12 mouse cellular contexts compared by ENCODE assay signal in genomic region chr13:49191673-49192035, GRCm38 (mm10). TPM values are rescaled to one million over a fixed set of nuclear protein-coding genes. Genes with fewer than 3 reads are reported as not detected.
DNase-seq lines count a peak whose midpoint lies in the region; ATAC-seq lines count a peak whose summit lies in the region.
"Had no signal": no experiment of that assay in that cellular context is flagged by ENCODE, and none has a peak within 500 bp of the region (broad histone marks: within the 10 kb centered on the region; RNA-seq: fewer than 3 reads in every experiment).

No protein-coding gene starts in this region.

- peaks cover 3% of the 10 kb centered on the region; the same call in 1 of the 2 replicates for H3K36me3 ChIP-seq in heart, embryonic 11.5 days (ENCODE audit: control insufficient read depth, insufficient read depth, low read length)
- H3K36me3 ChIP-seq in midbrain, embryonic 10.5 days: 0 out of 2 replicates have a peak, but pooled peaks cover 4% of the 10 kb centered on the region
- H3K36me3 ChIP-seq in midbrain, embryonic 16.5 days (ENCODE audit: control insufficient read depth, insufficient read depth, low read length): no peaks in the 10 kb centered on the region
- H3K36me3 ChIP-seq in intestine, embryonic 15.5 days: no peaks in the 10 kb centered on the region

- ATAC-seq in heart, embryonic 11.5 days (replicated peaks; ENCODE audit: insufficient number of reproducible peaks, low FRiP score, low TSS enrichment): no peak
- ATAC-seq in midbrain, embryonic 16.5 days: no peak
- ATAC-seq in intestine, embryonic 15.5 days: no peak

- peaks cover 51% of the 10 kb centered on the region for H3K4me1 ChIP-seq in heart, embryonic 11.5 days (ENCODE audit: control insufficient read depth, insufficient read depth, low read length)
- peaks cover 41% of the 10 kb centered on the region for H3K4me1 ChIP-seq in midbrain, embryonic 10.5 days
- peaks cover 5% of the 10 kb centered on the region; the same call in 1 of the 2 replicates for H3K4me1 ChIP-seq in midbrain, embryonic 16.5 days (ENCODE audit: control insufficient read depth, insufficient read depth, low read length)
- H3K4me1 ChIP-seq in intestine, embryonic 15.5 days (replicated peaks): peaks cover 41% of the 10 kb centered on the region

- no peak overlapping the region for H3K4me3 ChIP-seq in heart, embryonic 11.5 days (ENCODE audit: low read depth, low read length)
- H3K4me3 ChIP-seq in midbrain, embryonic 10.5 days: no peak overlapping the region
- no peak overlapping the region for H3K4me3 ChIP-seq in midbrain, embryonic 16.5 days (ENCODE audit: low read depth, low read length)
- no peak overlapping the region for H3K4me3 ChIP-seq in intestine, embryonic 15.5 days (replicated peaks)
- H3K4me3 ChIP-seq: embryonic facial prominence, embryonic 15.5 days had no signal

- peak overlapping the region; percentile 2; the same call in 1 of the 2 replicates for H3K4me2 ChIP-seq in heart, embryonic 11.5 days
- no peak overlapping the region for H3K4me2 ChIP-seq in midbrain, embryonic 16.5 days (ENCODE audit: low read length)
- H3K4me2 ChIP-seq in intestine, embryonic 15.5 days (replicated peaks): no peak overlapping the region; the same call in 1 of the 2 replicates
- H3K4me2 ChIP-seq: embryonic facial prominence, embryonic 15.5 days had no signal

- no peak for DNase-seq in heart, postnatal 10 days
- DNase-seq in midbrain, embryonic 10.5 days (ENCODE audit: low spot score): no peak
- peak; percentile 24 to 49 for DNase-seq in natural killer cell, adult 2 months (ENCODE audit: low spot score in 2 of 2)
- DNase-seq in cerebellum, adult 11-12 months: no peak
- no peak for DNase-seq in layer of hippocampus, postnatal 36 days
- DNase-seq: cerebellum, adult 2 months; lung, postnatal 10 days; right cerebral cortex, adult 18-20 months had no signal

- no peaks in the 10 kb centered on the region for H3K27me3 ChIP-seq in heart, embryonic 11.5 days (ENCODE audit: control insufficient read depth, insufficient read depth, low read length)
- H3K27me3 ChIP-seq in midbrain, embryonic 10.5 days (ENCODE audit: low read depth, poor library complexity, severe bottlenecking): peaks cover 29% of the 10 kb centered on the region
- no peaks in the 10 kb centered on the region for H3K27me3 ChIP-seq in midbrain, embryonic 16.5 days (ENCODE audit: control insufficient read depth, insufficient read depth, low read depth, low read length)
- no peaks in the 10 kb centered on the region for H3K27me3 ChIP-seq in intestine, embryonic 15.5 days (replicated peaks)
- H3K27me3 ChIP-seq: embryonic facial prominence, embryonic 15.5 days had no signal

- H3K9me3 ChIP-seq in heart, embryonic 11.5 days (replicated peaks; ENCODE audit: control insufficient read depth, low read length): no peaks in the 10 kb centered on the region
- no peaks in the 10 kb centered on the region for H3K9me3 ChIP-seq in midbrain, embryonic 10.5 days (replicated peaks)
- no peaks in the 10 kb centered on the region for H3K9me3 ChIP-seq in midbrain, embryonic 16.5 days (replicated peaks; ENCODE audit: control insufficient read depth, low read length, poor library complexity, severe bottlenecking)
- no peaks in the 10 kb centered on the region for H3K9me3 ChIP-seq in intestine, embryonic 15.5 days
- H3K9me3 ChIP-seq: embryonic facial prominence, embryonic 15.5 days had no signal

- WGBS in heart, embryonic 11.5 days (ENCODE audit: insufficient replicate concordance): 58% methylated on average over 5 of the region's 5 CpGs
- 67% methylated on average over 5 of the region's 5 CpGs for WGBS in midbrain, embryonic 10.5 days
- WGBS in midbrain, embryonic 16.5 days: 60% methylated on average over 5 of the region's 5 CpGs
- 41% methylated on average over 5 of the region's 5 CpGs for WGBS in intestine, embryonic 15.5 days

- H3K27ac ChIP-seq in heart, embryonic 11.5 days (ENCODE audit: low read depth, low read length): 0 out of 2 replicates have a peak overlapping the region, but pooled peaks have one; percentile 3
- 0 out of 2 replicates have a peak overlapping the region, but pooled peaks have one; percentile 10 for H3K27ac ChIP-seq in midbrain, embryonic 10.5 days (replicated peaks)
- no peak overlapping the region for H3K27ac ChIP-seq in midbrain, embryonic 16.5 days (ENCODE audit: low read length)
- peak overlapping the region; percentile 14; the same call in 1 of the 2 replicates for H3K27ac ChIP-seq in intestine, embryonic 15.5 days
- H3K27ac ChIP-seq: embryonic facial prominence, embryonic 15.5 days had no signal

- peak overlapping the region; percentile 49 for H3K9ac ChIP-seq in heart, embryonic 11.5 days (ENCODE audit: low read depth, low read length)
- no peak overlapping the region for H3K9ac ChIP-seq in midbrain, embryonic 16.5 days (ENCODE audit: low read depth, low read length)
- H3K9ac ChIP-seq in intestine, embryonic 15.5 days: no peak overlapping the region; the same call in 1 of the 2 replicates
- H3K9ac ChIP-seq: embryonic facial prominence, embryonic 15.5 days had no signal

- intact Hi-C loops in heart, postnatal 10 days (cut with DNase I): no loop called here

RNA-seq across cellular contexts. Expression of gene Ninj1, which starts 4.4 kb away (rescaled TPM):
- 59.1 and 60.6 TPM in 2 replicates for polyA plus RNA-seq in heart, embryonic 11.5 days (2014; fragmentation: Nextera tagmentation; extraction: Ambion mirVana)
- 10 to 100 TPM; 45.2 to 88.0 TPM for total RNA-seq in heart, postnatal 10 days (2021)
- polyA plus RNA-seq in midbrain, embryonic 10.5 days (2016; fragmentation: Nextera tagmentation; extraction: Ambion mirVana): 23.1 and 24.3 TPM in 2 replicates
- 19.3 and 22.3 TPM in 2 replicates for polyA plus RNA-seq in midbrain, embryonic 16.5 days (2015; fragmentation: Nextera tagmentation; extraction: Ambion mirVana)
- 54.8 and 62.1 TPM in 2 replicates for polyA plus RNA-seq in intestine, embryonic 15.5 days (2015; fragmentation: Nextera tagmentation; extraction: Ambion mirVana)
- 10 to 100 TPM; 18.7 to 19.3 TPM for total RNA-seq in layer of hippocampus, postnatal 36 days (2021)

RNA-seq across cellular contexts. Expression of gene Card19, which starts 24.2 kb away (rescaled TPM):
- polyA plus RNA-seq in heart, embryonic 11.5 days (2014; fragmentation: Nextera tagmentation; extraction: Ambion mirVana): 71.9 and 73.7 TPM in 2 replicates
- 100 to 1,000 TPM; 112 to 117 TPM for total RNA-seq in heart, postnatal 10 days (2021)
- polyA plus RNA-seq in midbrain, embryonic 10.5 days (2016; fragmentation: Nextera tagmentation; extraction: Ambion mirVana): 23.1 and 23.3 TPM in 2 replicates
- 26.5 and 27.6 TPM in 2 replicates for polyA plus RNA-seq in midbrain, embryonic 16.5 days (2015; fragmentation: Nextera tagmentation; extraction: Ambion mirVana)
- 52.6 and 54.8 TPM in 2 replicates for polyA plus RNA-seq in intestine, embryonic 15.5 days (2015; fragmentation: Nextera tagmentation; extraction: Ambion mirVana)
- total RNA-seq in layer of hippocampus, postnatal 36 days (2021): 10 to 100 TPM; 13.9 to 15.0 TPM

RNA-seq across cellular contexts. Expression of gene Wnk2, which starts 43.8 kb away (rescaled TPM):
- 0.99 and 1.6 TPM in 2 replicates for polyA plus RNA-seq in heart, embryonic 11.5 days (2014; fragmentation: Nextera tagmentation; extraction: Ambion mirVana)
- 10 to 100 TPM; 26.9 to 27.6 TPM for total RNA-seq in heart, postnatal 10 days (2021)
- polyA plus RNA-seq in midbrain, embryonic 10.5 days (2016; fragmentation: Nextera tagmentation; extraction: Ambion mirVana): 4.3 and 6.9 TPM in 2 replicates
- 20.8 TPM in 2 replicates for polyA plus RNA-seq in midbrain, embryonic 16.5 days (2015; fragmentation: Nextera tagmentation; extraction: Ambion mirVana)
- 3.1 and 4.1 TPM in 2 replicates for polyA plus RNA-seq in intestine, embryonic 15.5 days (2015; fragmentation: Nextera tagmentation; extraction: Ambion mirVana)
- total RNA-seq in layer of hippocampus, postnatal 36 days (2021): 10 to 100 TPM; 85.8 to 99.2 TPM

RNA-seq across cellular contexts. Expression of gene Susd3, which starts 56.9 kb away (rescaled TPM):
- 0.68 and 0.86 TPM in 2 replicates for polyA plus RNA-seq in heart, embryonic 11.5 days (2014; fragmentation: Nextera tagmentation; extraction: Ambion mirVana)
- total RNA-seq in heart, postnatal 10 days (2021): 1 to 10 TPM in 1 of 2 experiments, under 1 TPM in 1; 0.62 to 1.1 TPM
- 1.0 and 1.2 TPM in 2 replicates for polyA plus RNA-seq in midbrain, embryonic 10.5 days (2016; fragmentation: Nextera tagmentation; extraction: Ambion mirVana)
- polyA plus RNA-seq in midbrain, embryonic 16.5 days (2015; fragmentation: Nextera tagmentation; extraction: Ambion mirVana): 0.38 and 0.68 TPM in 2 replicates
- polyA plus RNA-seq in intestine, embryonic 15.5 days (2015; fragmentation: Nextera tagmentation; extraction: Ambion mirVana): 0.94 and 1.4 TPM in 2 replicates
- 1 to 10 TPM; 2.5 to 2.6 TPM for total RNA-seq in layer of hippocampus, postnatal 36 days (2021)

Comparison
In these comparisons a context has a peak if more than half of its experiments do, and no peak if none do; other contexts are left out.
1. DNase-seq: peak in natural killer cell, adult 2 months (2 of 2); none in heart, postnatal 10 days (0 of 2), midbrain, embryonic 10.5 days (single experiment), cerebellum, adult 11-12 months (single experiment) and layer of hippocampus, postnatal 36 days (0 of 2).